Mouse (Mus musculus) heart, postnatal 4 days (tissue): ENCODE measurements around the gene Shc1. TPM values are rescaled to one million over a fixed set of nuclear protein-coding genes. Genes with fewer than 3 reads are reported as not detected.

Experiments
- DNase-seq: peaks from one replicate; pipeline ENCODE4 v3.0.0; 2021
- total RNA-seq, 2 experiments: library from RNA; stranded (reverse); gene quantifications; 2 replicates each; pipeline ENCODE4 v1.2.3; 2021

Shc1 gene
- total RNA-seq, 2 experiments from 2014 or later: 68.8 to 69.2 TPM

DNA sequence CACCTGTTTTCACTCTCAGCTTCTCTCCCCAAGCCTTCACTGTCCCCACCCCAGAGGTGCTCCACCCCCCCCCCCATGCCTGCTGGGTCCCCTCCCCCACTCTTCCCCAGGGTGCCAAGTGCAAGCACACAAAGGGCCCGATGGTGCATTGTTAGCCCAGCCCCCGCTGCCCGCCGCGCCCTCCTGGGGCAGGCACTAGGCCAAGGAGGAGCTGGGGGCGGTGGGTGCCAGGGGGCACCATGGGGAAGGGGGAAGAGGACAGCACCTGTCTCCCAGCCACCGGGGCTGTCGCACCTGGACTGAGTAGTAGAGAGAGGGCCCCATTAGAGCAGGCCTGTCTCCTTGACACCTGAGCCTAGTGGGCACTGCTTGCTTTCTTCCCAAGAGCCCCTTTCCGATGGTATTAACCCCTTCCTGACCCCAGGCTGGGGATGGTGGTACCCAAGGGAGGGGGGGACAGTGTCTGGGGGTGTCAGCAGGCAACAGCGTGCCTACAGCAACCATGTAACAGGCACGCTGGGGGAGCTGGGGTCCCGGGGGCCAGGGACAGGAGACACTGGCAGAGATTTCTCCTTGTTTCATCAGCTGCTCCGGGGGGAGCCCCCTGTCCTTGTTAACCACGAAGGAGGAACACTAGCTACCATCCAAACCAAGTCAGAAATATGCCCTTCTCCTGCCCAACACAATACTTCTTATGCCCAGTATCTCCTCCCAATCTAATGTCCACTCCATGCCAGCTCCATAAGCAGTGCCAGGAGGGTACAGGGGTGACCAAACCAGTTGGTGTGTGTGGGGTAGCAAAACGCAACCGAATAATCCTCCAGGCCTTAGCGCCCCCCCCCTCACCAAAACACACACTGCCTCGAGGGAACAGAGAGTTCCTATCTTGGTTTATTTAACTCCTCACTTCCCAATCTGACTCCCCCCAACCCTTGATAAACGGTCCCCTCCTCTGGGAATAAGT is 27.3 kb upstream of the Shc1 start:
- peak; percentile 53 for DNase-seq

DNA sequence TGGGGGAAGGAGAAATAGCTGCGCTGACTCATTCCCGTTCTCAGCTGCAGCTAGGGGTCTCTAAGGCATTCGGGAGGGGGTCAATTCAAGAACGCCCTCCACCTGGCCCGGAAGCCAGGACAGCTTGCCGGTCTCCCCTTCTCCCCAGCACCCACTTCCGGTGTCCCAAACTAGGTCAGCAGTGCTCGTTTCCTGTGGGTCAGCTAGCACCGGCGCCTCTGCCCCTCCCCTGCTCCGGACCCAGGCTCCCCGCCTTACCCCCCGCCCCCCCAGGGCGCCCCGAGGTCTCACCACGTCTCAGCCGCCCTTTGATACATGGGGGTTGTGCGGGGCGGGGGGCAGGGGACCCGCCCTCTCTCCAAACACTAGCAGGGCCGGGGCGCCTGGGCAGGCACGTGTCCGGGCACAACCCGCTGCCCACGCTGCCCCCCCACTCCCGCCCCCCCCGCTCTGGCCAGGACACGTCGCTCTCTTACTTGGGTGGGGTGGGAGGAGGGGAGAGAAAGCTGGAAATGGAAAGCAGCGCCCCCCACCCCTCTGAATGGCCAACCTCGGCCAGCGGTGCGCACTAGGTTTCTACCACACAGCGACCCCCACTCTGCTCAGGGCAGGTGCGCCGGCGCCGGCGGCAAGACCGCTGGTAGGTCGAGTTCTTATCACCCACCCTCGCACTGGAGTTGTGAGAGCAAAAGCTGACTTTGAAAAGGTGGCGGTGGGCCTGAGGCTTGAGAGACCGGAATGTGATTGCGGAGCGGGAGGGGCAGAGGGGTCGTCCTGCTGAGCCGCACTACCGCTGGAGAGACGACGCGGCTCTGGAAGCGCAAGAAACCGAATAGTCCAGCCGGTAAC is 26.4 kb upstream of the Shc1 start:
- peak; percentile 72 for DNase-seq

DNA sequence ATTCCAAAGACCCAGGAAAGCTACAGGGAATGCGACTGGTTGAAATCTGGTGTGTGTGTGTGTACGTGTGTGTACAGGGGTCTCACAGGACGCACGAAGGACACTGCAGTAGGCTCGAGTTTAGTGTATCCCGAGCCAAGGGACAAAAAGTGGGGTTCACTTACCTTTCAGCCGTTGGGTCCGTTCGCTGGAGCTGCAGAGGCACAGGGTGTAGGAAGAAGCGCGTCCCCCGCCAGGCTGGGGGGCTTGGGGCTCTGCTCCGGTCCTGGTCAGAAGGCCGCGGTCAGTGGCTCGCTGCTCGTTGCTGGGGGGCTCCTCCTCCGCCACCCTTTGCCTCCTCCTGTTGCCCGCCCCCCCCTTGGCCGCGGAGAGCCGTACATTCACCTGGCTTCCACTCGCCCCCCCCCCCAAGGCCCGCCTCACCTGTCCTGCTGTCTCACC is 25.4 kb upstream of the Shc1 start:
- DNase-seq: no peak

DNA sequence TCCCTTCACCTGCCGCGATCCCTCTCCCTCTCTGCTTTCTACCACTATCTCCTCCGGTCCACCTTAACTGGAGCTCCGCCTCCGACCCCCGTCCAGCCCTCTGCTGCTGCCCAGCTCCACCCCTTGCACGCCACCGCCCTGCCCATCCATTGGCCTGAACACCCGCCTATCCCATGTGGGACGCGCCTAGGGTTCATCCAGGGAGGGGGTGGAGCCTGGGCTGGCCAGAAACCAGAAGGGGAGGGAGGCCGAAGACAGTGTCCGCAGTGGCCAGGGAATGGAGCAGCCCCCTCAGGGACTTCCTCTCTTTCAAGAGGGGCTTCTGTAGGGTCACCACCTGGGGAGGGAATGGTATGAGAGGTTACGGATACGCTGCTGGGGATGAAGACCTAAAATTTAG is 24.6 kb upstream of the Shc1 start:
- peak; percentile 99 for DNase-seq

DNA sequence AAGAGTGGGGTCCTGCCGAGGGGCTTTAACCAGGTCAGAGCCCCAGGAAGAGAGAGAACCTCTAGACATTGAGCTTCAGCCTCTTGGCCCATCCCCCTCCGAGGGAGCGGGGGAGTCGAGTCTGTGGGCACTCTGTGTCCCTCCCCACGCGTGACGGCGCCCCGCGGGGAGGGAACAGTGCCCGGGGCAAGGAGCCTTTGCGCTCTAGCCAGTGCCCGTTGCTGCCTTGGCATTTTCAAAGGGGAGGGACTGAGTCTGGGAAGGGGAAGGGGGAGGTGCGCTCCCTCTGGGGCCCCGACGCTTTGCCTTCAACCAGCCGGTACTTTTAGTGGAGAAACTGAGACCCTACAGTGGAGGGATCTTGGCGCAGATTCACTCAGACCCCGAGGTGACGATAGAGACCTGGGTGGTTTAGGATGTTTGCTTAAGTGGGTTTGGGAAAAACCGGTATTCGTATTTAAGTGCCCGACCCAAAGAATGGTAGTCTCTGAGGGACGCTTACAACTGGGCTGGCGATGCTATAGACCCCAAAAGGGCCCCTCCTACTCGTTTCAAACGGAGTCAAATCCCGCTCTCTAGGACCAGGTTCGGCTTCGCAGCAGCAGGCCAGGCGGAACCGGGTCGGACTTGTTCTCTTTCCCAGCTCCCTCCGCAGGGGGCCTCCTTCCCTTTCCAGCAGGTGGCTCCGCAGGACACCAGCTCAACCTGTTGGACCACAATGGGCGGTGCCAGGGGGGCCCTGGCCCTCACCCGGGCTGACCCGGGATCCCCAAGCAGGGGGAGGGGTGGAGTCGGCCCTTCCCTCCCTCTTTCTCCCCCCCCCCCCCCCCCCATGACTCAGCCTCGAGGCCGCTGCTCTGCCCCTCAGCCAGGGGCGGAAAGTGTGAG is 24.0 kb upstream of the Shc1 start, which contains the start of gene Zbtb7b:
Zbtb7b (minus strand) TSS at position 771 of the 888 bp plus-strand sequence.
- DNase-seq: peak; percentile 79

DNA sequence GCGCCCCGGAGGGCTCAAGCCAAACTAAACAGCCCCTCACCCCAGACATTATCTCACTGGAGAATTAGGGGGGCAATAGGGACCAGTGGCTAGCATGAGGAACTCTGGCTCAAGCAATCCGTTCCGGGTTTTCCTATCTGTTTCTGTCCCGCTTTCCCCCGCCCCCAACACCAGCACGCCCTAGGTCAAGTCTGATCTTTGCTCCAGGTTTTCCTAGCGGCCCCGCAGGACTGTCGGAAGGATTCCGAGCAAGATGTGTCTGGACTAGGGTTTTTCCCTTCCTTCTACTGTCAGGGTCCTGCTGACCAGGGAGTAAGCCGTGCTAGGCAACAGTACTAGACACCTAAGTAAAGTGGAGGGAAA is 23.4 kb upstream of the Shc1 start:
- peak; percentile 87 for DNase-seq

DNA sequence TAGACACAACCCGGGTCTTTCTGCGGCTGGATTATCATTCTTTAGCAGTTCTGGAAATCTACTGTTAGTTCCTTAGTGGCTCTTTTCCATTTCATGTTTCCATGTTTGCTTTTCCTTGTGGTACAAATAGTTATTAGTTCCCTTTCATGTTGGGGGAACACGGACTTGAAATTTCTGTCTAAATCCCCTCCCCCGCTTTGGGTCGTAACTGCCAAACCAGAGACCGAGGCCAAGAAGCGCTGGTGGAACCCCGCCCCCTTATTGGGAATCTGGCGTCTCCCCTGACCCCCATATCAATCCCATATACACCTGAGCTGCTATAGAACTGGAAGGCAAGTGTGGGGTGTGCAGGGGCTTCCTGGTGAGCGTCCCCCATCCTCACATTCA is 22.8 kb upstream of the Shc1 start:
- no peak for DNase-seq

DNA sequence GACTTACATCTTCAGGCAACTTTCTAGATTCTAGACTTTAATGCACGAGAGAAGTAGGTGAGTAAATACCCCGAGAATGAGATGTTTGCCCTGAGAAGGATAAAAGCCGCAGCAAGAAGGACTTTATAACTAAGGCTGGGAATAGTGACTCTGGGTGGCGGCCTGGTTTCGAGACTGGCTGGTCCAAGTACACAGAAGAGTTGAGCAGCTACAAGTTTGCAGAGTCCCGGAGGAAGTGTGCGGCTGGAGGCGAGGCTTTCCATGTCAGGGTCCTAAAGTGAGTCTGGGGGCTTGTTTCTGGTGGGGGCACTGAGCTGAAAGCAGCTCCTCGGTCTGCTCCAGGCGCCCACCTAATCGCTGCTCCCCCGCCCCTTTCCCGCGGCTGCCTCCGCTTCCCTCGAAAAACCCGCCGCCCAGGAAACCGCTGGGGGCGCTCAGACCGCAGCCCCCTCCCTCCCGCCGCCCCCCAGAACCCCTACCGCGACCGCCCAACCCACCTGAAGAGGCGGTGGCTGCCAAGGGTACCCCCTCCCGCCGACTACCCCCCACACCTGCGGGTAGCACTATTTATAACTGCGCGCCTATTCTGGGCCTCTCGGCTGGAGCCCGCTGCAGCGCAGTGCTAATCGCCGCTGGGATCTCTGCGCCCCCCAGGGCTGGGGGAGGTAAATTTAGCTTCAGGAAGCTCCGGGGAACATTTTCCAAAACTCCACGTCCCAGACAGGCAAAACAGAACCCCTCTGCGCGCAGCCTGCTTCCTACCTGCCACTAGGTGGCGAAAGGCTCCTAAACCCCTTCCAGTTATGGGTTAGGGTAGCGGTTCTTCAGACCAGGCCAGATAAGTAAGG is 22.2 kb upstream of the Shc1 start:
- DNase-seq: peak; percentile 80

DNA sequence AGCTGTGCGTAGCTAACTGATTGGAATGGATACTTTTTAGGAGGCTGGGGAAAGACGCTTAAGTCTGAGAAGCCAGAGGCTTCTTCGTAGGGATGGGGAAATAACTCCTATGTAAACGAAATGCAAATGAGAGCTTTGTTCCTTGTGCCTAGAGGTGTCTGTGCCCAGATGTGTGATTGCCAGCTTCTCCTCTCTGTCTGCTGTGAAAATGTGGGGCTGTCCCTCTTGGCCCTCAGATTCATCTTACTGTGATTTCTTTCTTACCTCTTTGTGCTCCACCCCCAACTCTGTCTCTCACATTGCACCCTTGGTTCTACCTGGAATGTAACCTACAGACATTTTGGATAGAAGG is 21.6 kb upstream of the Shc1 start:
- DNase-seq: no peak

DNA sequence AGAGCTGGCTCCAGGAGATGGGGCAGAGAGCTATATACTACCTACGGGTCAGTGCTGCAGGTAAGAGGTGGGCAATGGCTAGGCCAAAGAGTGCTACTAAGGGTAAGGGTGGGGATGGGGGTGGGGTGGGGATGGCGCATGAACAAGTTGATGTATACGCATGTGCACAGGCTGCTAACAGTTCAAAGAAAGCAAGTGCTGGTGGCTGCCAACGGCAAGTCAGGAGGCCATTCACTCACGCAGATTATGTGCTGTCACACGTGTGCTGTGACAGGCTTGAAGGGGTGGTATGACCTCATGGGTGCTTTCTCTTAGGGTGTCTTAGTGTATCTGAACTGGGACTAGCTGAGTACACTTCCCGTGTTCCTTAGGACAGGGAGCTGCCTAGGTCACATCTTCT is 16.9 kb upstream of the Shc1 start:
- no peak for DNase-seq

DNA sequence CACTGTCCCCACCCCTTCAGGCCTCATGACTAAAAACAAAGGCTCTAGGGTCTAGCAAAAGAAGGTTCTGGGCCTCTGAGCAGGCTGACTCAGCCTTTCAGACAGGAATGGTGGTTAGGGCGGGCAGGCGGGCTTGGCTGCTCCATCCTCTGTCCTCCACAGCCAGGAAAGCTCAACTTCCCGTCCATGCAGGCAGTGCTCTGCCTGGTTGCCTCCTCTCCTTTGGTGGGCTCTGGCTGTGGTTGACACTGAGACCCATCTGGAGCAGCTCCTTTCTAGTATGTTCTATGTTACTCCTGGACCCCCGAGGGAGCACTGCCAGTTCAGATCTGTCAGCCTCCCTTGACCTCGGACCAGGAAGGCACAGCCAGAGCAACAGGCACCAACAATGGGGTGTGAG is 15.6 kb upstream of the Shc1 start, which contains the start of gene Lenep:
Lenep (minus strand) TSS at position 101 of the 400 bp plus-strand sequence.
- DNase-seq: no peak

DNA sequence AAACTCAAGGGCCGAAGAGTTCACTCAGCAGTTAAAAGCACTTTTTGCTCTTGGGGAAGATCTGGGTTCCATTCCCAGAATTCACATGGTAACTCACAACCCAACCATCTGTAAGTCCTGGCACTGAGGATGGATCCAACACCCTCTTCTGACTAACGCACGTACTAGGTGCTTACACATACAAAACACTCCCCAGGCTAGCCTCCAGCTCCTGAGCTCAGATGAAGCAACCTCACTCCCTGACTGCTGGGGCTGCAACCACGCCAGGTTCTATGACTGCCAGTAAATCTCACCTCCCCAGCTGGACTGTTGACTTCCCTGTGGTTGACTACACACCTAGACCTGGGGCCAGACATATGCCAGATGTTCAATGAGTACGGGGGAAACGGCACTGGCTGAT is 11.4 kb upstream of the Shc1 start:
- no peak for DNase-seq

DNA sequence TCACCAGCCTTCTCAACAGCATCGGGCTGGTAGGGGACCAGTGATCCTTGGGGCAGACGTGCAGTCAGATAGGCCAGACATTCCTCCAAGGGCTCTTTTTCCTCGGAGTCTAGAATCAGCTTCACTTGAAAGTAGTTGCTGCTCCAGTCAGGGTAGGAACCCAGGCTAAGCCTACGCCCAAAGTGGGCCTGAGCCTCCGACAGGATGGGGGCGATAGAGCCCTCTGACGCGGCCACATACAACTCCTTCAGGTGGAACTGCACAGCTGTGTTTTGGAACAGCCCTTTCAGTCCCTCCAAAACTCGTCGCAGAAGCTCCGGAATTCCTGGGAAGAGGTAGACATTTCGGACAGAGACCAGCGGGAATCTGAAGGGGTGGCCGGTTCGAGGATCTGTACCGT is 9.8 kb upstream of the Shc1 start:
- no peak for DNase-seq

DNA sequence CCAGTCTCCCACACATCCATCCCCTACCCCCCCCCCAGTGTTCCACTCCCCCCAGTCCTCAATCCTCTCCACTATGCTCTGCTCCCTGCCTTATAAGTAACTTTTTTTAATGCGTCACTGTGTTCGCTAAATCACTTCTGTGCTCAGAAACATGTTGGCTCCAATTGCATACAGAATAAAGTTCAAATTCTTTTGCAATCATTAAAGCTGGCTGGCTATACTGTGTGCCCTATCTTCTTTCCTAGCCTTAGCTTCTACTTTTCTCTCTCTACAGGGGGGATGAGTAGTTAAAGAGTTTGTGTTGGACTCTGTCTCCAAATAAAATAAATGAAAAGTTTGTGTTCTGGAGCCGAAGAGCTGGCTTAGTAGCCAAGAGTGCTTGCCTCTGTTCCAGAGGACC is 8.5 kb upstream of the Shc1 start:
- no peak for DNase-seq

DNA sequence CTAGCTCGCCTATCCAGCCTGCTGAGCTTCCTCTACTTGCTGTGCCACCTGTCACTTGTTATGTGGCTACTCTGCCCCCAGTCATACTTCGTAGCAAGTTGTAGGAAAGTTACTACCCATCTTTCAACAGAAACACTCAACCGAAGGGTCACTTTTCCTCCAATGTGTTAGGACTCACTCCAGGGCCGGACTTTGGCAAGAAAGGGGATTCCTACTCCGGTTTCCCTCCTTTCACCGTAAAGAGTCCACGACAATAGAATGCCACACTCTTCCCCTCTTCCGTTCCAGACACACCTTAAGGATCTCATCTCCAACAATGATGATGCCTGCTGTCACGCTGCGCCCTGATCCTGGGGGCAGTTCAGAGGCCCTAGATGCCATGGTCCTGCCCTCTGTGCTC is 7.4 kb upstream of the Shc1 start:
- no peak for DNase-seq

DNA sequence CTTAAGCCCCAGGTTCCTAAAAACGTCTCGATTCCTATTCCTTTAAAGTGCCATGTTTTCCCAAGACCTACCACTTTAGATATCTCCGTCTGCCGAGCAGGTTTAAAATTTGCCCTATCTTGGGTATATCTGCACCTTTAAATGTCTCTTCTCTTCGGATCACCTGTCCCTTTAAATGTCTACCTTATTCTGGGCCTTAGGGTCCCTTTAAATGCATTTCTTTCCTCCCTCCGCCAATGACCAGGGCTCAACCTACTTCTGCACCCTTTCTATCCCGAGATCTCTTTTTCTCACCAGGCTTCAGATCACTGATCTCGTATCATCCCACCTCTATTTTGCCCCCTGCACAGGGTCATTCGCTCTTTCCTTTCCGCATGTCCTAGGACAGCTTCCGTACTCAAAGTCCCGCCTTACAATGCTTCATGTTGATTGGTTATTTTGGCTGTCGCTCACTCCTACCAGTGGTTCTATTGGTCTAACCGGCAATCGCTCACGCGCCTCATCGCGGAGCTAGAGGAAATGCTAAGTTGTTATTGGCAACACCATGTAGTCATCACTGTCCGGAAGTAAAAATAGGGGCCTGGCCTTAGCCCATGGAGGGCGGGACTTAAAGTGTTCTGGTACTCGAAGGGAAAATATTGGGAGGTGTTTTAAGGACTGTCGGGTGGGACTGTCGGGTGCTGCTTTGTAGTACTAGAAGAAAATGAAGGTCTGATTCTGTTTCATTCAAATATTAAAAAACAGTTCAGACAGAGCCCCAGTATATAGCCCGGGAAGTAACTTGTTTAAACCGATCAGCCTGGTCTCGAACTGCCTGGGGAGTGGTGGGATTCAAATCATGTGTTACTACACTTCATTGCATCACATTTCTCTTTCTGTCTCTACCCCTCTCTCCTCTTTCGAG is 6.5 kb upstream of the Shc1 start, which contains the start of gene Flad1:
Flad1 (minus strand) TSS at position 381 of the 904 bp plus-strand sequence.
- DNase-seq: peak; percentile 100

DNA sequence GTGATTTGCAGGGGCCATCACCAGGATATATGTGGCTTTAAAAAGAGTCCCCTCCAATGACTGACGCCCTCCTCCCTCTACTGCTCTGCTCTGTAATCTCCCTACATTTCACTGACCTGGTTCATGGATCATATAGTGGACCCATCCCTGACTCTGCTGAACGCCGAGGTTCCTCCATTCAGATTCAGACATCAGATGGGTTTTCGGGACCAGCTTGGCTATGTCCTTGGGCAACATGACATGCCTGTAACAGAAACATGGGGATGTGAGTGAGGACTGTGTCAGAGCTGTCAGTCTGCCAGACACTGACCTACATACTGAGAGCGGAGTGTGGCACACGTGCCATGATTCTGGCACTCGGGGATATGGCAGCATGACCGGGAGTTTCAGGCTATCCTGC is 2.1 kb upstream of the Shc1 start:
- no peak for DNase-seq

DNA sequence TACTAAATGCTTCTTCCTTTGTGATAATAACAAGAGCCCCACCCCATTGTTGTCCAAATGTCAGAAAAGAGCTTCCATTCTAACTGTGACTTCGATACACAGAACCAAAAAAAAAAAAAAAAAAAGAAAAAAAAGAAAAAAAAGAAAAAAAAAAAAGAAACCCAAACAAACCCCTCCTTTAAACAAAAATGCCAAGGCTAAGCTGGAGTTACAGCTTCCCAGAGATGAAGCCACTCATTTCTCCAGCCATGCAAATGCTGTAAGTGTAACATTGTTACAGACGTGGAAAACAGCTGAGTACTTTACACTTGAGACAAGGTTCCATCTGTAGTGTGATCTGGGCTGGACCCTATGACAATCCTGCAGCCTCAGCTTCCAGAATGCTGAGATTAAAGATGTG is 1.1 kb upstream of the Shc1 start:
- DNase-seq: no peak

DNA sequence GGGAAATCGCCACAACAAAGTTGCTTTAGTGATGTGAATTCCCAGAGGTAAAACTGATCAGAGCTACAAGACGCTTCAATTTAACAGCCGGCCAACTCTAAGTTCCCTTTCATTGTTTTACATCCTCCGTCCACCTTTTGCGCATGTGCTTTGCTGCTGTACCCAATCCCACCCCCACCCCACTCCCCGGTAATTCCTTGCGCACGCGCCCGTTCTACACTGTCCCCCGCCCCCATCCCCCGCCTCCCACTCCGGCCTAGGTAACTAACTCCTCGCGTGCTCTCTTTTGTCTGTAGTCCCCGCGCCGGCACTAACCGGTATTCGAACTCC is 438 bp upstream of the Shc1 start:
- no peak for DNase-seq

DNA sequence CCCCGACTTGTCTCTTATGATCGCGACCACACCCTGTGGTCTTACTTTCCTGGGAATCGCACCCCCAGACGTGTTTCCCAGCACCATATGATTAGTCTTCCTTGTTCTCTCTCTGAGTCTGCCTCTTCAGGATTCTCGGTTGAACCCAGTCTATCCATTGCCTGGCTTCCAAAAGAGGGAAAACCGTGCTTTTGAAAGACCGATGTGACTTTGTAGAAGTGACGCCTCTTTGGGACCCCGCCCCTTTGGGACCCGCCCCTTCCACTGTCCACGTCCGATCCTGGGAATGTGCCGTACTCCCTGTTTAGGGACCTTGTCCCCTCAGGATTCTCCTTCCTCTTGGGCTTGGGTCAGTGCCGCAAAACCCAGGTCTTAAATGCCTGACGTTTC is 613 bp downstream of the Shc1 start:
- peak; percentile 88 for DNase-seq
